20 mouse cellular contexts compared by ENCODE assay signal in the genomic region with DNA sequence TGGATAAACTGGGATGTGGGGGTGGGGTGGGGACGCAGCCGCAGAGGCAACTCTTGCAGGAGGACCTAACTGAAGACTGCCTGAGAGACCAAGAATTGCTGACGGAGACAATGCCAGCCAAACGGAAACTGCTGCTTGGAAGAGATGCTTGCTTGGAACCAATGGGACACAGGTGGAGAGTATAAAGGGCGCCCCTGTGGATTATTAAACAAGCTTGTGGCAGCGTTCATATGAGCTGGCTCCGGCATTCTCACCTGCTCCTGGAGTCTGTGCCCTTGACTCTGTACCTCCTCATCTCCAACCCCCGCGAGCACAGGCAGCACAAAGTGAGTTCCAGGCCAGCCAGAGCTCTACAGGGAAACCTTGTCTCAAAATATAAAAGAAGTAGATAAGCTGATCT. TPM values are rescaled to one million over a fixed set of nuclear protein-coding genes. Genes with fewer than 3 reads are reported as not detected.
DNase-seq lines count a peak whose midpoint lies in the region; ATAC-seq lines count a peak whose summit lies in the region.
"Had no signal": no experiment of that assay in that cellular context is flagged by ENCODE, and none has a peak within 500 bp of the region (broad histone marks: within the 10 kb centered on the region; RNA-seq: fewer than 3 reads in every experiment).

No protein-coding gene starts in this region.

- no peaks in the 10 kb centered on the region for H3K9me3 ChIP-seq in kidney, embryonic 14.5 days (ENCODE audit: control insufficient read depth, low read length)
- H3K9me3 ChIP-seq in hindbrain, embryonic 12.5 days (replicated peaks): no peaks in the 10 kb centered on the region
- H3K9me3 ChIP-seq in hindbrain, embryonic 15.5 days: no peaks in the 10 kb centered on the region
- H3K9me3 ChIP-seq: embryonic facial prominence, embryonic 13.5 days; heart, embryonic 10.5 days had no signal

- ATAC-seq in kidney, embryonic 14.5 days (ENCODE audit: low FRiP score, low TSS enrichment): no peak
- ATAC-seq in hindbrain, embryonic 12.5 days (ENCODE audit: low FRiP score): no peak
- ATAC-seq in hindbrain, embryonic 15.5 days (ENCODE audit: low FRiP score, low read depth): no peak
- ATAC-seq: activated CD4-positive, CD25-positive, alpha-beta regulatory T cell, adult 4 months; inflammation-experienced regulatory T-cells, adult 6 months; Patski had no signal

- H3K27ac ChIP-seq in kidney, embryonic 14.5 days (ENCODE audit: low read depth, low read length): no peak overlapping the region
- H3K27ac ChIP-seq in hindbrain, embryonic 12.5 days: peak overlapping the region; percentile 19; the same call in 1 of the 2 replicates
- H3K27ac ChIP-seq in hindbrain, embryonic 15.5 days (replicated peaks): 0 out of 2 replicates have a peak overlapping the region, but pooled peaks have one; percentile 3
- H3K27ac ChIP-seq: embryonic facial prominence, embryonic 13.5 days; heart, embryonic 10.5 days; macrophage had no signal

- H3K9ac ChIP-seq in kidney, embryonic 14.5 days (ENCODE audit: low read depth, low read length): no peak overlapping the region
- H3K9ac ChIP-seq in hindbrain, embryonic 12.5 days: no peak overlapping the region
- no peak overlapping the region for H3K9ac ChIP-seq in hindbrain, embryonic 15.5 days
- H3K9ac ChIP-seq: embryonic facial prominence, embryonic 13.5 days; lung, embryonic 14.5 days had no signal

- peaks cover 24% of the 10 kb centered on the region for H3K4me1 ChIP-seq in kidney, embryonic 14.5 days (ENCODE audit: control insufficient read depth, insufficient read depth, low read length)
- H3K4me1 ChIP-seq in hindbrain, embryonic 12.5 days: peaks cover 78% of the 10 kb centered on the region
- H3K4me1 ChIP-seq in hindbrain, embryonic 15.5 days (replicated peaks): peaks cover 76% of the 10 kb centered on the region

- 84% methylated on average over 9 of the region's 9 CpGs for WGBS in kidney, embryonic 14.5 days
- 82% methylated on average over 9 of the region's 9 CpGs for WGBS in hindbrain, embryonic 12.5 days
- 55% methylated on average over 9 of the region's 9 CpGs for WGBS in hindbrain, embryonic 15.5 days

- peak; percentile 63 for DNase-seq in kidney, adult 18-20 months
- peak; percentile 72 to 90 for DNase-seq in kidney, postnatal 25 days
- no peak for DNase-seq in spleen, postnatal 10 days (ENCODE audit: low spot score in 2 of 2)
- no peak for DNase-seq in thymus, postnatal 10 days (ENCODE audit: low spot score in 2 of 2)
- DNase-seq: adrenal gland, postnatal 36 days; cerebellum, adult 9-10 months; heart, postnatal 10 days; left cerebral cortex, postnatal 4 days; lung, embryonic 14.5 days; retina, postnatal 1 day had no signal

- no peaks in the 10 kb centered on the region for H3K36me3 ChIP-seq in kidney, embryonic 14.5 days (ENCODE audit: control insufficient read depth, insufficient read depth, low read length)
- H3K36me3 ChIP-seq in hindbrain, embryonic 12.5 days: no peaks in the 10 kb centered on the region
- H3K36me3 ChIP-seq in hindbrain, embryonic 15.5 days: no peaks in the 10 kb centered on the region
- H3K36me3 ChIP-seq: embryonic facial prominence, embryonic 13.5 days had no signal

- no peak overlapping the region for H3K4me3 ChIP-seq in kidney, embryonic 14.5 days (ENCODE audit: low read length)
- no peak overlapping the region for H3K4me3 ChIP-seq in hindbrain, embryonic 12.5 days
- no peak overlapping the region for H3K4me3 ChIP-seq in hindbrain, embryonic 15.5 days
- H3K4me3 ChIP-seq: embryonic facial prominence, embryonic 13.5 days; heart, embryonic 10.5 days had no signal

- H3K27me3 ChIP-seq in kidney, embryonic 14.5 days (ENCODE audit: control insufficient read depth, insufficient read depth, low read length): no peaks in the 10 kb centered on the region
- H3K27me3 ChIP-seq in hindbrain, embryonic 12.5 days: no peaks in the 10 kb centered on the region
- H3K27me3 ChIP-seq in hindbrain, embryonic 15.5 days: no peaks in the 10 kb centered on the region
- H3K27me3 ChIP-seq: embryonic facial prominence, embryonic 13.5 days; Patski had no signal

- no peak overlapping the region for H3K4me2 ChIP-seq in kidney, embryonic 14.5 days (replicated peaks; ENCODE audit: low read depth, low read length)
- H3K4me2 ChIP-seq in hindbrain, embryonic 12.5 days (replicated peaks): no peak overlapping the region
- no peak overlapping the region for H3K4me2 ChIP-seq in hindbrain, embryonic 15.5 days
- H3K4me2 ChIP-seq: embryonic facial prominence, embryonic 13.5 days; liver, embryonic 11.5 days; lung, embryonic 14.5 days had no signal

RNA-seq across cellular contexts. Expression of a gene that starts 23.5 kb away (rescaled TPM):
- 6.7 and 17.2 TPM in 2 replicates for polyA plus RNA-seq in kidney, embryonic 14.5 days (2014; fragmentation: Nextera tagmentation; extraction: Ambion mirVana)
- polyA plus RNA-seq in hindbrain, embryonic 12.5 days (2016; fragmentation: Nextera tagmentation; extraction: Ambion mirVana): 13.9 and 16.2 TPM in 2 replicates
- 11.7 and 12.6 TPM in 2 replicates for polyA plus RNA-seq in hindbrain, embryonic 15.5 days (2015; fragmentation: Nextera tagmentation; extraction: Ambion mirVana)
- polyA plus RNA-seq: activated CD4-positive, CD25-positive, alpha-beta regulatory T cell, adult 4 months; inflammation-experienced regulatory T-cells, adult 6 months had no signal

Comparison
In these comparisons a context has a peak if more than half of its experiments do, and no peak if none do; other contexts are left out.
1. DNase-seq: peak in kidney, adult 18-20 months (single experiment) and kidney, postnatal 25 days (2 of 2); none in spleen, postnatal 10 days (0 of 2) and thymus, postnatal 10 days (0 of 2).